Mouse (Mus musculus) layer of hippocampus, postnatal 14 days (tissue): Measurements from ENCODE around the gene Mgea5. TPM values are rescaled to one million over a fixed set of nuclear protein-coding genes. Genes with fewer than 3 reads are reported as not detected.
A peak's percentile ranks its signal among the peaks of the same experiment; 100 is the strongest.
"Not testable (repeated sequence)": the region's sequence is repeated elsewhere in the genome, so short reads cannot be mapped to it uniquely, and the experiment has no call there.

Source experiments
- DNase-seq, 2 experiments: peaks; one replicate each; pipeline ENCODE4 v3.0.0; 2021 to 2022; ENCODE audit warnings: low spot score in 2 of 2, mixed read lengths in 1 of 2
- long read RNA-seq, 2 experiments: library from polyadenylated mRNA; stranded (forward); transcript quantifications; one replicate each; pipeline ENCODE4 v2.0.0; 2021
- total RNA-seq, 2 experiments: library from RNA; stranded (reverse); gene quantifications; 2 replicates each; pipeline ENCODE4 v1.2.3; 2021

Gene Mgea5
- total RNA-seq = 100 to 1,000 TPM; 133 to 136 TPM
- long read RNA-seq, experiment 1, full-length matches to known transcripts = 16 of 33 reads
- long read RNA-seq, experiment 1, partial matches to known transcripts = 15 of 33 reads
- long read RNA-seq, experiment 1, other reads (novel, unspliced or antisense) = 2 of 33 reads
- long read RNA-seq, experiment 2, full-length matches to known transcripts = 22 of 44 reads
- long read RNA-seq, experiment 2, partial matches to known transcripts = 5 of 44 reads
- long read RNA-seq, experiment 2, other reads (novel, unspliced or antisense) = 17 of 44 reads

DNA sequence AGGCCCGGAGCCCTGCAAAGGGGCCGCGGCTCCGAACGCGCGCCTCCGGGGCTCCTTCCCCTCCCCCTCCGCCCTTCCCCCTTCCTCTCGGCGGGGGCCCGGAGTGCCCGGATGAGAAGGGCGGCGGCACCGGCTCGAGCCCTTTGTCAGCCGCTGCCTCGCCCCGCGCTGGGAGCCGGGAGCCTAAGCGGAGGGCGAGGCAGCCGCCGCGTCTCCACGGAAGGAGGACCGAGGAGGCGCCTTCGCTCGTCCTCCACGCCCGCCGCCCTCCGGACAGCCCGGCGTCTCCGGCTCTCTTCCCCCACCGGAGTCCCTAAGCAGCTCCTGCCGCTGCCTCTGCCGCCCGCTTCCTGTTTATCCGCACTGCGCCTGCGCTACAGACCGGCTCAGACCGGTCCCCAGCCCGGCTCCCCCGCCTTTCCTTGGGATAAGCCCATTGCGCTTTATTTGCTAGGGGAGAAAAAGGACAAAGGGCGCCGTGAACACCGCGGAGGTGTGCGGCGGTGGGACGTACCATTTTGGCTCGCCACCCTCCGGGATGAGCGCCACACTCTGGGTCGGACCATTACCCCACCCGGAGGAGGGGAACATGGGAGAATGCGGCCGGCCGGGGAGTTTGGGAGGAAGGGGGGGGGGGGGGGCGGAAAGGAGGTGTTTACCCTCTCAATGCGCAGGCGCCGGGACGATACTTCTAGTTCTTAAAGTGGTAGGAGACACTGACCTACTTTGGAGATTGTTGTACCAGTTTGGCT, at the start of gene Mgea5:
Gene Mgea5, minus strand, starts transcription at position 657 of the 752 bp plus-strand sequence.
- DNase-seq = peak; percentile 98 to 99

DNA sequence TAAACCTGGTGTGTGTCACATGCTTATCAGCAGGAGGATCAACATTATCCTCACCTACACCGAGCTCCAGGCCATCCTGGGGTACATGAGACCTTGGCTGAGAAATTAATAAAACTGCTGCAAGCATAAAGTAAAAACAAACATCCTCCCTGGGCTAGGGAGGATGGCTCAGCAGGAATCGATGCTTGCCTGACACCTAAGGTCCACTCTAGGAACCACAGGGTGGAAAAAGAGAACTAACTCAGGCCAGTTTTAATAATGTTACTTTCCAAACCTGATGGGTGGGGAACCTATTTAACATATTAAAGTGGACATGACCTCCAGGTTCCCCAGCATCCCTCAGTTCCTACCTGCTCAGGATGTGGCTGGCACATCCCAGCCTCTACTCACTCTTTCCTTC, 47.0 kb upstream of the Mgea5 start:
- DNase-seq = no peak

DNA sequence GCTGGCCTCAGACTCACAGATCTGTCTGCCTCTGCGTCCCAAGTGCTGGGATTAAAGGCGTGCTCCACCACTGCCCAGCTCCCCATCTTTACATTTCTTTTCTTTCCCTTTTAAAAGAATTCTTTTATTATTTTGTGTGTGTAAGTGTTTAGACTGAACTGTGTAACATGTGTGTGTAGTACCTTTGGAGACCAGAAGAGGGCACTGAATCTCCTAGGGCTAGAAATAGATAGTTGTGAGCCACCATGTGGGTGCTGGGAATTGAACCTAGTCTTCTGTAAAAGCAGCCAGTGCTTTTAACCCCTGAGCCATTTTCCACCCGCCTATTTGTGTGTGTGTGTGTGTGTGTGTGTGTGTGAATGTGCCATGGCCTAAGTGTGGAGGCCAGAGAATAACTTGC, 44.1 kb upstream of the Mgea5 start:
- no peak for DNase-seq

DNA sequence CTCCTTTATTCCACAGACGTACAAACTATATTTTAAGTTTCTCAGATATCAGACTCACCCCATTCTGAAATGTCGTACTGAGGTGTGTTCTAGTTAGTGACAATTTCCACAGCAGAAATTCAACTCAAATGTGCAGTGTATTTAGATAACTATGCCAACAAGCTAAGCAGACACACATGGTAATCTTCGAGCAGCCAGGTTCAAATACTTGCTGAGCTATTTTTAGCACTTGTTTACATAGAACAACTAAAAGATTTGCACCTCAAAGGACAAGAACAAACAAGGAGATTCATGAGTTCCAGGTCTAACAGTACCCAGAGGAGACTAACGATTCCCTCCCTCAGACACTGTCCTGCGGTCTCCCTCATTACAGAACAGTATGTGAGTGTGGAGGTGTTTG, 43.5 kb upstream of the Mgea5 start:
- no peak for DNase-seq

DNA sequence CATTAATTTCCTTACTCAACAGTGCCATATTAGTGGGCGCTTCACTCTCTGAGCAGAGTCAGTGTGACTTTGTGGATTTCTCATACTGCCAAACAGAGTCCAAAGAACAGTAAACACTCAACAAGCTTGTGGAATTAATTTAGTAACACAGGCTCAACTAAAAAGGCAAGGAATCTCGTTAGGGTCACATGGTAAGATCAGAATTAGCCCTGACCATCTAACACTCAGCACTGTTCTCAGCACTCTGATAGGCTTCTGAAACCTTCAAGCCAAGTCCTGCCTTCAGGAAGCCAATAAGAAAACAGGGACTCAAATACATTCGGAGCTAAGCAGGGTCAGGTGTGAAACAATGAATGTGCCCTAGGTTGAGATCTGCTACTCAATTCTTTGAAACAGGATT, 42.5 kb upstream of the Mgea5 start:
- DNase-seq = no peak

DNA sequence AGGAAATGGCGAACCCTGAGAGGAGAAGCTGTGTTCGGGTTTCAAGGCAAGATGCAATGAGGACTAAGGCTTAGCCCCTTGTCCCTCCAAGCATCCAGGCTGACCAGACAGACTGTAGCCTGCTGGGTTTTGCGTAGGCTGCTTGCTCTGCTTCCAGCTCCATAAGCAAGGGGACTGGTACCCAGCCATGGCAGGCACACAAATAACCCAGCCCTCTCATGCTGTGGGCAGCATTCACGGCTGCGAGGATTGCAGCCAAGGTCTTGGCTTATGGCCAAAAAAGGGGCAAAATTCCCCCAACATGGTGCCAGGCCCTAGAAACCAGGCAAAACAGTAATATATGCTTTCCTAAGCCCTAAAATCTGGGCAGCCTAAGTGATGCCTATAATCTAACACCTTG, 38.2 kb upstream of the Mgea5 start:
- no peak for DNase-seq

DNA sequence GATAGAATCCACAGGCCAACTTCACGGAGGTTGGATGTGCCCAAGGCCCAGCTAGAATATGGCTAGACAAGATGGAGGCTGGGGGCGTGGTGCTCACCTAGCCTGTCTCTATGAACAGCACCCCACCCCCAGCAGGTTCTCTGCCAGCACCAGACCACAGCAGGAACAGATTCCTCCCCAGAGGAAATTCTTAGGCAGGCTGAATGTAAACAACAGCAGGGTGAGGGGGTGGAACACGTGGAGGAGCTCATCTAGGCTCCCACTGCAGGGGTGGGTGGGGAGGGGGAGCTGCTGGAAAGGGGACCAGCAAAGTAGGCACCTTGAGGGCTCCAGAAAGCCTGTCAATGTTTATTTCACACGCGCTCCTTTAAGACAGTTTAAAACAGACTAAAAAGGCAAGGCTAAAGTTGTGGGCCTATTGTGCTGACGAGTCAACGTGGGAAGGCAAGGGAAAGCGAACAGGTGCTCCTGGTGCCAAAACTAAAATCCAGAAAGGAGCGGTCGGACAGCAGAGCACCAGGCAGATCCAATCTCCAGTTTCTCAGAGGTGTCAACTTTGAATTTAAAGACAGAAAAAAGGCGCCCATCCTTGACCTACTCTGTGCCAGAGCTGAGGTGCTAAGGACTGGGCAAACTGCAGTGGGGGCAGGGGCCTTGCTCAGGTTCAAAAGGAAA, 34.3 kb upstream of the Mgea5 start:
- no peak for DNase-seq

DNA sequence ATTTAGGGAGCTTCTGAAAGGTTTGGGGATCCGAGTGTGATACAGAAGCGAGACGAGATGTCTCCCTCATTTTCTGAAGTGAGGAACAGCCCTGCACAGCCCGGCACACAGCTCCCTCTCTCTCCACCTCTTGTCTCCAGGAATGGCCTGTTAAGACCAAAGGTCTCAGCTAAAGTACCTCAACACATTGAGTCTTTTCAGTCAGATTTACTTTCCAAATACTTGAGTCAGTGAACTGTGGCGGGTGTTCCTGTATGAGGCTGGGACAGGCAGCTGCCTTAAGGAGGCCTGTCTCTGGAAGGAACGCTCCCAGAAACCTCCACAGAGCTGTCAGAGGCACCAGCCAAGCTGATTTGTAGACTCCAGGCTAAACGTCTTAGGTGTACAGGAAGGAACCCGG, 33.1 kb upstream of the Mgea5 start:
- DNase-seq = no peak

DNA sequence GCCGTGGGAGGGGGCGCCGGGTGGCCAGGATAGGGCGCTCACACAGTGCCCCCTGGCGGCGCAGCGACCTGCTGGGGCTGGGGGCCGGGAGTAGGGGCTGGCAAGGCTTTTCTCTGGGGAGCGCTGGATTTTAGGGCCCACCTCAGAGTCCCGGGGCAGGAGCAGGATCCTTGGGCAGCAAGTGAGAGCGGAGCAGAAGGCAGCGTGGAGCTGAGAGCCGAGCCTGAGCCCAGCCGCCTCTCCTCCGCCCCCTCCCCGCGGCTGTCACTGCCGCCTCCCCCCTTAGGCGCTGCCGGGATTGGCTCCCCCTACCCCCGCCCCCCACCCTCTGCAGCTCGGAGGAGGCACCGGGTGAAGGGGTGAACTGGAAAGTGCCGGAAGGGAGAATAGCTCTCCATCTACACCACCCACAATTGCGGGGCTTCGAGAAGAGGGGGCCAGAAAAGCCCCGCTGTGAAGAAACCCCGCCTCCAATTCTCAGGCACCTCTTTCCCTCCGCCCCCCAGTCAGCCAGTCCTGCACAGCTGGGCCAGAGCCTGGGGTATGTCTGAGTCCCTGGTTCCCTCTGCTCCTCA, 32.3 kb upstream of the Mgea5 start, which contains the start of gene Kcnip2:
Gene Kcnip2, minus strand, starts transcription at position 231 of the 575 bp plus-strand sequence.
- DNase-seq = peak in 1 of 2 experiments; percentile 61

DNA sequence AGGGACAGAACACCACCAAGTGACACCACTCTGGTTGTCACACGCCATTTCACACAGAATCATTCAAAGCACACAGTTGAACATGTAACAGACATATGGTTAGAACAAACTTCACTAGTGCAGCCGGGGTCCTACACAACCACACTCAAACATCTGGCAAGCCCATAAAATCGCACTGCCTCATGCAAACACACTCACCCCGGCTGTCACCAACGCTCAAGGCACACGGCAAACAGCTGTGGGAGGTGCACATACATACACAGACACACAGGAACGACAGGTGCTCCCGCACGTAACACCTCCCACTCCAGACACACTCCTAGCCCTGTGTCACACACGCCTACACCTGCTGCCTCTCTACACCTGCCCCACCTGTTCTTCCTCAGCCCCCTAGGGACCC, 31.5 kb upstream of the Mgea5 start:
- DNase-seq = no peak

DNA sequence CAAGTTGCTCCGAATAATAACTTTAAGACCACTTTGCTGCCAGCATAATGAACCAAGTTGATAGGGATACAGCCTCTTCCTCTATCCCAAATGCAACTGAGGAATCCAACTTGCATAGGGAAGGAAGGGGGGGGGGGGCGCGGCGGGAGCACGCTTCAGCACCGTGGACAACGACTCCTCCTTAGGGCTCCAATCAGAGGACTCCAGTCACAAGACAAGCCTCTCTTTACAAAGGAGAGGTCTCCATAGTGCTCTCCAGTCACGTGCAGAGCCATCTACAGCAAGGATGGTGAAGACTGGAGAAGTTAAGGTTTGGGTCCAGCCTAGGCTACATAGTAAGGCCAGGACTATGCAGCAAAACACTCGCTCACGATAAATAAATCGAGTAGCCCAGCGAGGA, 30.2 kb upstream of the Mgea5 start:
- DNase-seq = no peak

DNA sequence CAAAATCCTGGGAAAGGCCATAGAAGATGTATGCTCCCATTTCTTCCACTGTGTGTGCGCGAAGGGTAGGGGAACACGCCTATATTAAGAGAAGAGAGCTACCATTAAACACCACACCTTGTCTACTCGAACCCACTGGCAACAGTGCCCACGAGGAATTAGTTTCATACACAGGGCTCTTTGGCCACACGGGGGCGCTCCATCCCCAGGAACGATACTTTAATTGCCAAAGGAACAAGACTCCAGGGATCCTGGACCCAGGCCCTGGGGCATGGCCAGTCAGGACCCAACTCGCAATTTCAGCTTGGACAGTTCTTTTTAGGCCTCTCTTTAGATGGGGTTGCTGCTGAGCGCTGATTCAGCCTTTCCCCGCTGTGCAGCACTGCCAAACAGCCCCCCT, 29.6 kb upstream of the Mgea5 start:
- peak; percentile 87 to 93 for DNase-seq

DNA sequence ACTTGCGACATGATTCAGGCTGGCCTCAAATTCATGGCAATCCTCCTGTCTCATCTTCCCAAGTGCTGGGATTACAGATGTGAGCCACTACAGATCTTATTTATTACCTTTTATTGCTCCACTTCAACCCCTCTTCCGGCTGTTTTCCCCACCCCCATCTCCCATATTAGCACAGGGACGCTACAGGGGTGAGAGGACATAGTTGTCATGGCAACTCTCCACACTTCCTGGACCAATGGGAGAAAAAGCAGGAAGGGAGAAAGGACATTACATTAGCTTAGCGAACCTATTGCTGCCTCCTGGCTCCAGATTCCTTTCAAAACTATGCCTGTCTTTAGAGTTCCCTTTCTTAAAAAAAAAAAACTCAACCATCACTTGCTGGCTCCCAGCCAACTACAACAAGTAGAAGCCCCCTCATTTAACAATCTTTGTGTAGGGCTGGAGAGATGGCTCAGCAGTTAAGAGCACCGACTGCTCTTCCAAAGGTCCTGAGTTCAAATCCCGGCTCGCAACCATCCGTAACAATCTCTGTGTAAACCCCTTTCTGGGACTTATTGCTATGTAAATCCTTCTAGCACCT, 29.1 kb upstream of the Mgea5 start:
- DNase-seq = no peak

DNA sequence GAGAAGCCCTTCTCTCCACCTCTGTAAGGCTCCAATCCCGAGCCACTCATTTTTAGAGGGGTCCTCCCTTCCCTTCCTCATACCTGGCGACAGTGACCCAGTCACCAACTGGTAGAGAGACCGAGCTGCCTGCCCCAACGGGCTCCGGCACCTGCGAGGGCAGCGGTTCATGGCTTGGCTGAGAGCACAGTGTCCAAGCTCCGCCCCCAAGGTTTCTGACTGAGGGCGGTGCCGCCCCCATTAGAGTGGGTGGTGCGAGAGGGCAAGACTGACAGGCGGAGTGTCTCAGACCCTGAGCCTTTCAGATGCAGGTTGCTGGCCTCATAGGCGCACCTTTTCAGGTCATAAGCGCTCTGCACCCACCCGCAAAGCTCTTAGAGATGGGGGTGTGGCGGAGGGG, 28.5 kb upstream of the Mgea5 start:
- DNase-seq = no peak

DNA sequence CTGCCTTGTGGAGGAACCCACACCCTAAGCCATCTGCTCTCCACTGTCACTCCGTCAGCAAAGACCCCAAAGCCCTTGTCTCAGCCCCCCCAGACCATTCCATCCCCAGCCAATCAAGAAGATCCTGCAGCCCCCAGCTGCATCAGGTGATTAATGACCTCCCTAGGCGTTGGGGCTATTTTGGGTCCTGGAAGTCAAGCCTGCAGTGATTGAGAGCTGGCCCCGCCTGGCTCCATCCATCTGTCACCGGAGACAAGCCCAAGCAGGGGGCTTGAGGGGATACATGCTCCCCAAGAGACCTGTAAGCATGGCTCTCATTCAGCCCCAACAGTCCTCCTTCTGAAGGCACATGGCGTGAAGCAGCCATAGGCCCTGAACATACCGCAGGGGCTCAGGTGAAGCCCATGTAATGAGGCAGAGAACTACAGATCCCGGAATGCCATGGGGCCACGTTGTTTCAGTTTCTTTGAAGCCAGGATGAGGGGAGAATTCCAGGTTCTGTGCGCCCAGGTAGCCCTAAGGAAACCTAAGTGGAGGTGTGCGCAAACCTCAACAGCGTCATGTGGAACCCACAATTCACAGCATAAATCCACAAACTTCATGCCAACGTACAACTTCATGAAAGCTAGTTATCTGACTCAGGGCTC, 27.5 kb upstream of the Mgea5 start:
- no peak for DNase-seq

DNA sequence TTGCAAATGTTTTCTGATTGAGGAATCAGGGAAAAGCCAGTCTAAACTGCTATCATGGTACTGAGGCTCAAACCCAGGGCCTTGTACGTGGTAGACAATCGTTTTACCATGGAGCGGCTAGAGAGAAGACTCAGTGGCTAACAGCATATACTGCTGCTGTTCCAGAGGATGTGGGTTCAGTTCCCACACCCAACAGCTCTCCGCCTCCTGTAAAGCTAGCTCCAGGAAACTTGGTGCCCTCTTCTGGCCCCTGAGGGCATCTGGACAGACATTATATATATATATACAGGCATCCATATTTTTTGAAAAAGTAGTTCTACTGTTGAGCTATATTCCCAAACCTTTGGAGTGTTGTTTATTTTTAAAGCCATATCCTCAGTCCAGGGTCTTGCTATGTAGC, 24.1 kb upstream of the Mgea5 start:
- DNase-seq = no peak

DNA sequence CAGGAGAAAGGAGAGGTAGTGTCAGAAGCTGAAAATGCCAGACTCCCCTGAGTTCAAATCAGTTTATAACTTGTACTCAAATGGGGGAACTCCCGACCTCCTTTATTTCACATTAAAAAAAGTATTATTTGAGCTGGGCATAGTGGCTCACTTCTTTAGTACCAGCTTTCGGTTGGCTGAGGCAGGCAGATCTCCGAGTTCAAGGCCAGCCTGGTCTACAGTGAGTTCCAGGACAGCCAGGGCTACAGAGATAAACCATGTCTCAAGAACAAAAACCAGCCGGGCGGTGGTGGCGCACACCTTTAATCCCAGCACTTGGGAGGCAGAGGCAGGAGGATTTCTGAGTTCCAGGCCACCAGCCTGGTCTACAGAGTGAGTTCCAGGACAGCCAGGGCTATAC, 22.2 kb upstream of the Mgea5 start:
- not testable (repeated sequence) for DNase-seq

DNA sequence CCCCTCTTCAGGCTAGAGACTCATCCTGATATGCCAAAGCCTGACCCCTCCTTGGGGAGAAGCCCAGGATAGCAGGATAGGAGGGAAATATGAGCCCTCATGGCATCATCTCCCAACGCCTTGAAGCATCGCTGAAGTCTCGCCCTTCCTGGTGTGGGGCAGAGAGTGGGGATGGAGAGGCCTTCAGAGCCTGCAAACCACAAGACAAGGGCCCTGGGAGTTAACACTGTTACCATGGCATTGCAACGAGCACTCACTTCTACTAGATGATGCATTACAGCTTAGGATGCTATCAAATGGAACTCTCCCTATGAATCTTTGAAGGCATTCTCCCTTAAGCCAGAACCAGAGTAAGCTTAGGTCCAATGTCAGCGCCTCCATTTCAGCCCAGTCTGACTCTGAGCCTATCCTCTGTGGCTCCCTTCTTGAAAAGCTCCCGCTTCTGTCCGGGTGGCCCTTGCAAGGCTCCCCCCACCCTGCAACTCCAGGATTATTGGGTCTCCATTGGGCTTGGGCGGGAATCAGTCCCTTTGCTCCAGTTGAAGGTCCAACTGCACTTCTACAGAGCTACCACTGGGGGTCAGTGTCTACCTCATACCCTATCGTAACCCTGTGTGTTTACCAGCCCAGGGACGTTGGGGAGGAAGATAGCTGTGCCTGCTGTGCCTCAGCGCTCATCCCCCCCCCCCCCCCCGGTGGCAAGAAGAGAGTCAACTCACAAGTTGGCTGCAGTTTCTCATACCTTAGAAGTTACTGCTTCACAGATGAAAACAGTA, 21.1 kb upstream of the Mgea5 start:
- DNase-seq = no peak

DNA sequence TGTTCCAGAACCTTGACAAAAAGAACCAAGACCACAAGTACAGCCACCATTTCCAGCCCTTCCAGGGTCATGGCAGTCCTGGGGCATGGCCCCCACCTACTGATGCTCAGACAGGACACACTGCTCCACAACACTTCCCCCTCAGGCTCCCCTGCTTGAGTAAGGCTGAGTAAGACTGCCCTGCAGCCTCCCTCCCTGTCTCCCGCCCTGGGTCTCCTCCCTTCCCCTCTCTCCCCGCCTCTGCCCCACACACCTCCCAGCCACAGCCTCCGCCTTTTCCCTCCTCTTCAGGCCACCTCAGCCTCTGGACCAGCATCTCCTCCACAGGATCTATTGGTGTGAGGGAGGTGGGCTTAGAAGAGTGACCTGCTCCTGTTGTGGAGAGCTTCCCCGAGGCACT, 19.8 kb upstream of the Mgea5 start:
- no peak for DNase-seq

DNA sequence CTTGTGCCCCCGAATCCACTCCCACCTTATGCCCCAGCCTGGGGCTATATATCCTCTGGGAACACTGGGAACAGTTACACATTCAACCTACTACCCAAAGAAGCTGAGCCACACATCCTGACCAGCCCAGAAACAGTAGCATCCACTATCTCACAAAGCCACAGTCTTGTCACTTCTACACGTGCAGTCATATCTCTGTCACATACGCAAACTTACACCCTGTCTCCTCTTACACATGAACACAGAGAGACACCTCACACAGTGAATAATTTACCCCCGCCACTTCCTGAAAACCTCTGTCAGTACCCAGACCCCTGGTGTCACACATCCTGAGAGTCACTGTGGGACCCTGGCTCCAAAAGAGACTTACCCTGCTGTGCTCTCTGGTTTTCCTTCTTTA, 19.1 kb upstream of the Mgea5 start:
- DNase-seq = no peak
